Mouse (Mus musculus) layer of hippocampus, adult 18-20 months (tissue): ENCODE measurements around the gene Dock2. TPM values are rescaled to one million over a fixed set of nuclear protein-coding genes. Genes with fewer than 3 reads are reported as not detected.

ENCODE experiments used
- DNase-seq, 2 experiments: peaks; one replicate each; pipeline ENCODE4 v3.0.0; 2022; ENCODE audit warnings: low spot score in 2 of 2
- total RNA-seq, 2 experiments: library from RNA; stranded (reverse); gene quantifications; 2 replicates each; pipeline ENCODE4 v1.2.3; 2021

Gene Dock2
- total RNA-seq, 2 experiments from 2014 or later = 3.2 to 3.4 TPM

- no peak for DNase-seq
Observed at GRCm38 (mm10) chr11:34769946-34770345, 13.7 kb downstream of the Dock2 start.

- DNase-seq = no peak
Observed at GRCm38 (mm10) chr11:34769396-34769795, 14.3 kb downstream of the Dock2 start.

GRCm38 (mm10) chr11:34763739-34764361, 19.8 kb downstream of the Dock2 start:
- no peak for DNase-seq

- DNase-seq = no peak
Observed at GRCm38 (mm10) chr11:34762570-34763127, 21.0 kb downstream of the Dock2 start.

- DNase-seq = no peak
Observed at GRCm38 (mm10) chr11:34762125-34762524, 21.6 kb downstream of the Dock2 start.

GRCm38 (mm10) chr11:34759582-34759981, 24.1 kb downstream of the Dock2 start:
- no peak for DNase-seq

GRCm38 (mm10) chr11:34741081-34741480, 42.6 kb downstream of the Dock2 start:
- no peak for DNase-seq

- no peak for DNase-seq
Observed at GRCm38 (mm10) chr11:34739816-34740215, 43.9 kb downstream of the Dock2 start.

- DNase-seq = peak in 1 of 2 experiments; percentile 40
Observed at GRCm38 (mm10) chr11:34738945-34739344, 44.7 kb downstream of the Dock2 start.

GRCm38 (mm10) chr11:34737193-34737592, 46.5 kb downstream of the Dock2 start:
- no peak for DNase-seq

GRCm38 (mm10) chr11:34734033-34734432, 49.7 kb downstream of the Dock2 start:
- DNase-seq = no peak

- no peak for DNase-seq
Observed at GRCm38 (mm10) chr11:34727467-34727866, 56.2 kb downstream of the Dock2 start.

GRCm38 (mm10) chr11:34726699-34727347, 56.9 kb downstream of the Dock2 start:
- no peak for DNase-seq

- DNase-seq = no peak
Observed at GRCm38 (mm10) chr11:34713360-34713759, 70.3 kb downstream of the Dock2 start.

GRCm38 (mm10) chr11:34708278-34708677, 75.4 kb downstream of the Dock2 start:
- peak in 1 of 2 experiments; percentile 39 for DNase-seq

GRCm38 (mm10) chr11:34707360-34707759, 76.3 kb downstream of the Dock2 start:
- no peak for DNase-seq

GRCm38 (mm10) chr11:34705108-34705446, 78.6 kb downstream of the Dock2 start:
- DNase-seq = no peak

GRCm38 (mm10) chr11:34704384-34705107, 79.1 kb downstream of the Dock2 start:
- DNase-seq = no peak

GRCm38 (mm10) chr11:34703851-34704250, 79.8 kb downstream of the Dock2 start:
- no peak for DNase-seq

GRCm38 (mm10) chr11:34681790-34682189, 101.9 kb downstream of the Dock2 start:
- DNase-seq = no peak

- DNase-seq = no peak
Observed at GRCm38 (mm10) chr11:34544631-34545030, 239.1 kb downstream of the Dock2 start.

GRCm38 (mm10) chr11:34532131-34532530, 251.6 kb downstream of the Dock2 start:
- no peak for DNase-seq
